ENCODE assay signal across 11 mouse cellular contexts in the genomic region with DNA sequence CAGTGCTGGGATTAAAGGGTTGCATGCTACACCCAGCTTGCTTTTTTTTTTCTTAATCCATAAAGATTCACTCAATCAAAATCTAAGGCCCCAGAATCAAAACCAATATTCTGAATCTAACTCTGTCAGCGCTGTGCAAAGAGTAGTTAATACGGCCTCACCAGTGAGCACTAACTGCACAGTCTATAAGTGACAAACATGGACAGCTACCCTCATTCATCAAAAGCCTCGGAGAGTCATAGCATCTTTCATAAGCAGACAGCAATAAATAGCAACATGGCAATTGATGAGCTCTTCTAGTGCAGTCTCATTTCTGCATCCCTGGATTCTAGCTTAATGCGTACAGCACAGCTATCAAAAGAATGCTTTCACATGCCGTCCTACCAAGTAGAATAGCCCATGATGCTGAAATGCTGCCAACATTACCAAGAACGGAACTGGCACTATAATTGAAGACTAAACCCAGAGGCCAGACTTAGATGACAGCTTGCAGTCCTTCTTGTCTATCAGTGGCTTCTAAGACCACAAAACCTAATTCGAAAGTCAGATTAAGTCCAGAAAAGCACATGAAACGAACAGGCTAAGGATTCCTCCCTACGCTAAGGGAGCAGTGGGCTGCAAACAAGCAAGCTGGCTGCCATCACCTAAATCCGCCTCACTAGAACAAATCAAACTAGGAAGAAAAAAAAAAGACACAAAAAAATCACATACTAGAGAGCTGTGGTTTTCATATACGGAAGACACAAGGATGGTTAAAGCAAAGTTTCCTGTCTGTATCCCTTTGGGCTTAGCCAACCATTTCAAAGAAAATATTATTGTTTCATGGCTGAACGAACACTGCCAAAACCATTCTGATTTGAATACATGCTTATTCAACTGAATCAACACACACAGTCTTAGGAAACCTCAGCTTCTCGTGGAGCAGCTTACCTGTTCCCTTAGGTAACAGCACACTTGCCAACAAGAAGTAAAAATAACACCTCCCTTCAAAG. TPM values are rescaled to one million over a fixed set of nuclear protein-coding genes. Genes with fewer than 3 reads are reported as not detected.
DNase-seq lines count a peak whose midpoint lies in the region; ATAC-seq and TF ChIP-seq lines count a peak whose summit lies in the region.
"Had no signal": no experiment of that assay in that cellular context is flagged by ENCODE, and none has a peak within 500 bp of the region (broad histone marks: within the 10 kb centered on the region; RNA-seq: fewer than 3 reads in every experiment).

No protein-coding gene starts in this region.

- peak overlapping the region; percentile 39 for H3K4me2 ChIP-seq in hindbrain, embryonic 15.5 days
- H3K4me2 ChIP-seq: limb, embryonic 12.5 days had no signal

- H3K4me3 ChIP-seq in hindbrain, embryonic 15.5 days = no peak overlapping the region
- H3K4me3 ChIP-seq: limb, embryonic 12.5 days had no signal

- ATAC-seq in hindbrain, embryonic 15.5 days (ENCODE audit: low FRiP score, low read depth) = peak; percentile 46

- DNase-seq in kidney, adult 9 months = peak; percentile 43
- no peak for DNase-seq in kidney, adult 11 months
- DNase-seq in B cell, adult 2 months = peak; percentile 16 to 28
- DNase-seq in brain, embryonic 14.5 days (ENCODE audit: low read depth) = peak; percentile 86
- DNase-seq in adrenal gland, adult 18-20 months (ENCODE audit: low spot score in 2 of 2) = no peak
- no peak for DNase-seq in embryo, embryonic 11 days
- DNase-seq in lung, postnatal 10 days = no peak

- no peak for TF ChIP-seq CTCF in brain, embryonic 14.5 days (IDR thresholded peaks at IDR 0.05; ENCODE audit: borderline replicate concordance, extremely low read depth, insufficient read depth, insufficient read length)

- H3K9ac ChIP-seq in hindbrain, embryonic 15.5 days = peak overlapping the region; percentile 4; the same call in 1 of the 2 replicates
- H3K9ac ChIP-seq: limb, embryonic 12.5 days had no signal

- H3K27ac ChIP-seq in hindbrain, embryonic 15.5 days (replicated peaks) = peak overlapping the region; percentile 67
- H3K27ac ChIP-seq: limb, embryonic 12.5 days; macrophage had no signal

- H3K9me3 ChIP-seq in hindbrain, embryonic 15.5 days = no peaks in the 10 kb centered on the region
- H3K9me3 ChIP-seq: limb, embryonic 12.5 days had no signal

- WGBS in hindbrain, embryonic 15.5 days = 37% methylated on average over 13 of the region's 13 CpGs

- peaks cover 25% of the 10 kb centered on the region for H3K4me1 ChIP-seq in hindbrain, embryonic 15.5 days (replicated peaks)

- TF ChIP-seq POLR2A in brain, embryonic 14.5 days (IDR thresholded peaks at IDR 0.05; ENCODE audit: borderline replicate concordance, extremely low read depth, insufficient read depth, insufficient read length, poor library complexity, severe bottlenecking) = no peak

- no peaks in the 10 kb centered on the region for H3K36me3 ChIP-seq in hindbrain, embryonic 15.5 days
- H3K36me3 ChIP-seq: limb, embryonic 12.5 days had no signal

- H3K27me3 ChIP-seq in hindbrain, embryonic 15.5 days = no peaks in the 10 kb centered on the region
- H3K27me3 ChIP-seq: limb, embryonic 12.5 days had no signal

RNA-seq across cellular contexts. Expression of a gene that starts 26.0 kb away (rescaled TPM):
- polyA plus RNA-seq in brain, embryonic 14.5 days (2012; rRNA removed) = 0.03 TPM in 1 of 2 replicates, not detected in the other
- not detected in 2 replicates for polyA plus RNA-seq in hindbrain, embryonic 15.5 days (2015; fragmentation: Nextera tagmentation; extraction: Ambion mirVana)
- not detected for total RNA-seq in adrenal gland, adult 18-20 months (2021)
- polyA plus RNA-seq: heart, embryonic 14.5 days; limb, embryonic 12.5 days; macrophage had no signal

RNA-seq across cellular contexts. Expression of a gene that starts 50.8 kb away (rescaled TPM):
- 0.11 and 0.16 TPM in 2 replicates for polyA plus RNA-seq in brain, embryonic 14.5 days (2012; rRNA removed)
- 0.12 TPM in 2 replicates for polyA plus RNA-seq in hindbrain, embryonic 15.5 days (2015; fragmentation: Nextera tagmentation; extraction: Ambion mirVana)
- total RNA-seq in adrenal gland, adult 18-20 months (2021) = not detected
- polyA plus RNA-seq: heart, embryonic 14.5 days; macrophage had no signal

RNA-seq across cellular contexts. Expression of a gene that starts 50.8 kb away (rescaled TPM):
- 19.1 and 20.2 TPM in 2 replicates for polyA plus RNA-seq in brain, embryonic 14.5 days (2012; rRNA removed)
- 46.4 and 49.5 TPM in 2 replicates for polyA plus RNA-seq in hindbrain, embryonic 15.5 days (2015; fragmentation: Nextera tagmentation; extraction: Ambion mirVana)
- 10 to 100 TPM; 24.7 to 28.4 TPM for total RNA-seq in adrenal gland, adult 18-20 months (2021)

Comparison
In these comparisons a context has a peak if more than half of its experiments do, and no peak if none do; other contexts are left out.
1. DNase-seq: peak in kidney, adult 9 months (single experiment), B cell, adult 2 months (2 of 2) and brain, embryonic 14.5 days (single experiment); none in kidney, adult 11 months (single experiment), adrenal gland, adult 18-20 months (0 of 2), embryo, embryonic 11 days (single experiment) and lung, postnatal 10 days (single experiment).